Mouse (Mus musculus) heart, embryonic 16.5 days (tissue): ENCODE results near the gene Boll. TPM values are rescaled to one million over a fixed set of nuclear protein-coding genes. Genes with fewer than 3 reads are reported as not detected.

ENCODE experiments used
- ATAC-seq: fragments of 200-750 bp; cut with Nextera tagmentation; replicated peaks from 2 replicates; pipeline ENCODE4 v1.8.0; 2017; ENCODE audit warnings: moderate number of reproducible peaks; ENCODE audit not compliant: insufficient read depth, low FRiP score; ENCODE audit errors: extremely low read depth
- H3K27ac ChIP-seq: fragments of 300-500 bp; sonication (generic); 2 replicates; pipeline ENCODE4 v1.5.1; 2014; ENCODE audit warnings: mild to moderate bottlenecking, low read length, control low read depth, moderate library complexity
- H3K27me3 ChIP-seq: fragments of 300-500 bp; sonication (generic); 2 replicates; pipeline ENCODE4 v1.6.1; 2014; ENCODE audit warnings: low read length, mixed read lengths; ENCODE audit not compliant: control insufficient read depth, insufficient read depth
- H3K36me3 ChIP-seq: fragments of 300-500 bp; sonication (generic); 2 replicates; pipeline ENCODE4 v1.6.1; 2014; ENCODE audit not compliant: control insufficient read depth, insufficient read depth
- H3K4me1 ChIP-seq: fragments of 300-500 bp; sonication (generic); 2 replicates; pipeline ENCODE4 v1.6.1; 2014; ENCODE audit warnings: low read length, mixed read lengths; ENCODE audit not compliant: control insufficient read depth, insufficient read depth
- H3K4me2 ChIP-seq: fragments of 300-500 bp; sonication (generic); 2 replicates; pipeline ENCODE4 v1.6.1; 2014; ENCODE audit warnings: low read depth, mild to moderate bottlenecking, control low read depth, low read length
- H3K4me3 ChIP-seq: fragments of 300-500 bp; sonication (generic); 2 replicates; pipeline ENCODE4 v1.5.1; 2014; ENCODE audit warnings: mild to moderate bottlenecking, control low read depth, low read length
- H3K9ac ChIP-seq: fragments of 300-500 bp; sonication (generic); 2 replicates; pipeline ENCODE4 v1.6.1; 2014; ENCODE audit warnings: low read length, control low read depth
- H3K9me3 ChIP-seq: fragments of 300-500 bp; sonication (generic); replicated peaks from 2 replicates; pipeline ENCODE4 v1.6.1; 2016; ENCODE audit warnings: low read length; ENCODE audit not compliant: control insufficient read depth
- WGBS: fragments of 180-500 bp; shearing (Covaris S2); extraction: QIAGEN DNeasy Blood & Tissue Kit; methylation state at CpG from one replicate; pipeline ENCODE4 v1.1.7; 2014; 5-methylcytosine and 5-hydroxymethylcytosine counted together
- polyA plus RNA-seq: library from polyadenylated mRNA; unstranded; fragments of >200 nt; fragmentation: Nextera tagmentation; extraction: Ambion mirVana; gene quantifications from 2 replicates; pipeline ENCODE4 v1.2.1, GENCODE M21; 2015

Boll gene
- polyA plus RNA-seq, 1 experiment from 2014 or later, result 0.21 TPM

GRCm38 (mm10) chr1:55279081-55279480 lies 84.2 kb downstream of the Boll start:
- 72% methylated on average over 9 of the region's 9 CpGs for WGBS
- no peaks in the 10 kb centered on the region for H3K4me1 ChIP-seq
- H3K9ac ChIP-seq, result no peak overlapping the region
- H3K27ac ChIP-seq, result no peak overlapping the region
- no peaks in the 10 kb centered on the region for H3K27me3 ChIP-seq
- no peaks in the 10 kb centered on the region for H3K9me3 ChIP-seq
- H3K36me3 ChIP-seq, result no peaks in the 10 kb centered on the region
- no peak for ATAC-seq
- no peak overlapping the region for H3K4me3 ChIP-seq
- no peak overlapping the region for H3K4me2 ChIP-seq

- H3K4me2 ChIP-seq, result no peak overlapping the region
- no peaks in the 10 kb centered on the region for H3K27me3 ChIP-seq
- no peak for ATAC-seq
- no peak overlapping the region for H3K9ac ChIP-seq
- no peaks in the 10 kb centered on the region for H3K9me3 ChIP-seq
- no peak overlapping the region for H3K4me3 ChIP-seq
- 59% methylated on average over 2 of the region's 2 CpGs for WGBS
- H3K27ac ChIP-seq, result no peak overlapping the region
- H3K4me1 ChIP-seq, result no peaks in the 10 kb centered on the region
- H3K36me3 ChIP-seq, result no peaks in the 10 kb centered on the region
Observed at GRCm38 (mm10) chr1:55265447-55265846, 97.8 kb downstream of the Boll start.

- no peaks in the 10 kb centered on the region for H3K4me1 ChIP-seq
- ATAC-seq, result no peak
- 10% methylated on average over 2 of the region's 2 CpGs for WGBS
Observed at GRCm38 (mm10) chr1:55264385-55264784, 98.9 kb downstream of the Boll start.

DNA sequence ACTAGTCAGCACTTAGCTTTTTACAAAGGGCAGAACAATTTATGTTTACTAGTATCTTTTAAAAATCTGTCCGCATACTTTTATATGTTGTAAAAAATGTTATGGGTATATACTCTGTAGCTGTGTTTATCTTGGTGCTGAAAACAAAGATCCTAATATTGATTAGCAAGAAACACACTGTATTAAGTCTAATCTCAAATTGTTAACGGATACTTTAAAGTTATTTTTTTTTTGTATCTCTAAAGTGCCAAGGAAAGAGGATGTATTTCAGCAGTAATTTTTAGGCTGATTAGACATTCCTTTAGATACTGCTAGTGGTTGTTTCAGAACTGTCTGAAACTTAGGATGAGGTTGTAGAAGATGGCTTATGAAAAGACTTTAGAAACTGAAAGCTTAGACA lies 116.9 kb downstream of the Boll start:
- Histone ChIP-seq H3K9ac (no peak overlapping the region), H3K27ac (no peak overlapping the region), H3K36me3 (0 out of 2 replicates have a peak, but pooled peaks cover 2% of the 10 kb centered on the region), H3K4me2 (no peak overlapping the region), H3K9me3 (no peaks in the 10 kb centered on the region), H3K27me3 (no peaks in the 10 kb centered on the region), H3K4me1 (no peaks in the 10 kb centered on the region), H3K4me3 (no peak overlapping the region)
- ATAC-seq, result no peak
- WGBS, result 83% methylated on average over 2 of the region's 2 CpGs

More at GRCm38 (mm10) chr1:55264385-55264784, 98.9 kb downstream of the Boll start:
- Histone ChIP-seq H3K36me3 (no peaks in the 10 kb centered on the region), H3K4me3 (no peak overlapping the region), H3K27me3 (no peaks in the 10 kb centered on the region), H3K9me3 (no peaks in the 10 kb centered on the region), H3K4me2 (no peak overlapping the region), H3K9ac (no peak overlapping the region), H3K27ac (no peak overlapping the region)

DNA sequence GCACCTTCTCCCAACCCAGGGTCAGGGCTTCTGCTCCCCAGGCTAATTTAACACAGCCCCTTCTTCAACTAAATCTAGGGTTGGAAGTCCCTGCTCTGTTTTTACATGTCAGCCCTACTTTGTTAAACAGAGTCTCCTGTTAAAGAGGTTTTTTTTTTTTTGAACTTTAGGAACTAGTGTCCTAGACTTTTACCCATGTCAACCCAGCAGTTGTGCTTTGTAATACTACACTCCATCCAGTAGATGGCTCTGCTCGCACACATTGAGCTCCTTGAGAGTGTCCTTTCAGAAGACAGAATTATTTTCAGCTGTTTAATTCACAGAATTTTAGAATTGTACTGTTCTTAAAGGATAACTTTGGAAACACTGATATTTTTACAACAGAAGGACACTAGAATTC lies 124.0 kb downstream of the Boll start:
- Histone ChIP-seq H3K36me3 (0 out of 2 replicates have a peak, but pooled peaks cover 2% of the 10 kb centered on the region), H3K4me1 (peaks cover 22% of the 10 kb centered on the region), H3K9me3 (no peaks in the 10 kb centered on the region), H3K9ac (peak overlapping the region; percentile 21; the same call in 1 of the 2 replicates), H3K4me2 (peak overlapping the region; percentile 99), H3K4me3 (peak overlapping the region; percentile 92), H3K27ac (no peak overlapping the region), H3K27me3 (no peaks in the 10 kb centered on the region)
- WGBS, result 0% methylated on average over 1 of the region's 1 CpGs
- no peak for ATAC-seq

GRCm38 (mm10) chr1:55238496-55238895 lies 124.8 kb downstream of the Boll start:
- Histone ChIP-seq H3K27ac (no peak overlapping the region), H3K4me2 (peak overlapping the region; percentile 99), H3K4me3 (peak overlapping the region; percentile 92), H3K4me1 (peaks cover 22% of the 10 kb centered on the region), H3K9ac (peak overlapping the region; percentile 82), H3K27me3 (no peaks in the 10 kb centered on the region), H3K9me3 (no peaks in the 10 kb centered on the region), H3K36me3 (0 out of 2 replicates have a peak, but pooled peaks cover 2% of the 10 kb centered on the region)
- WGBS, result 36% methylated on average over 13 of the region's 13 CpGs
- no peak for ATAC-seq

GRCm38 (mm10) chr1:55237643-55238161 lies 125.6 kb downstream of the Boll start:
- Histone ChIP-seq H3K4me2 (peak overlapping the region; percentile 99), H3K9me3 (no peaks in the 10 kb centered on the region), H3K27me3 (no peaks in the 10 kb centered on the region), H3K9ac (peak overlapping the region; percentile 82), H3K4me3 (peak overlapping the region; percentile 92), H3K27ac (peak overlapping the region; percentile 65), H3K4me1 (peaks cover 22% of the 10 kb centered on the region), H3K36me3 (0 out of 2 replicates have a peak, but pooled peaks cover 2% of the 10 kb centered on the region)
- WGBS, result under 1% methylated on average over 23 of the region's 23 CpGs
- ATAC-seq, result peak; percentile 34

- Histone ChIP-seq H3K4me2 (peak within 1 kb of the TSS; percentile 99), H3K4me3 (peak within 1 kb of the TSS; percentile 92), H3K4me1 (peaks cover 22% of the 10 kb centered on the region), H3K27ac (peak within 1 kb of the TSS; percentile 65), H3K9me3 (no peaks in the 10 kb centered on the region), H3K9ac (peak within 1 kb of the TSS; percentile 82), H3K27me3 (no peaks in the 10 kb centered on the region), H3K36me3 (no peaks in the 10 kb centered on the region)
- under 1% methylated on average over 82 of the region's 82 CpGs for WGBS
- peak; percentile 99 for ATAC-seq
Observed at GRCm38 (mm10) chr1:55236890-55237642, 126.2 kb downstream of the Boll start, which contains the start of gene Mars2. Mars2 (plus strand) TSS chr1:55237177.

DNA sequence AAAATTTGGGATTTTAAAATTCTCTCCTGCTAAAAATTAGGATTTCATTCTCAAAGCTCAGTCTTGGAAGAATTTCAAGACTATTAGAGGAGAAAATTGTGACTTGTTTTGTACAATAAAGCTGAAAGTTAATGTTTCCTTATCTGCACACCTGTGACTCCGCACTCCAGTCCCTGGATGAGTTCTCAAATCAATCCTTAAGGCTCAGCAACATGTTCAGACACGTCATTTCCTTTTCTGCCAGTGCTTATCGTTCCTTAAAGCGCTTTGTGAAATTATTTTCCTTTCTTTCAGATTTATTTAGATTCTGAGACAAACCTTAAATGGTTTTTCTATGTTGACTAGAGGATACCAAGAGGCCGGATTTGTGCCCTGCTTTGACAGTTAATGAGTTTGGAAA lies 126.8 kb downstream of the Boll start:
- peaks cover 22% of the 10 kb centered on the region for H3K4me1 ChIP-seq
- no peaks in the 10 kb centered on the region for H3K9me3 ChIP-seq
- peak overlapping the region; percentile 99 for H3K4me2 ChIP-seq
- no peaks in the 10 kb centered on the region for H3K27me3 ChIP-seq
- no peak for ATAC-seq
- H3K9ac ChIP-seq, result peak overlapping the region; percentile 45
- peak overlapping the region; percentile 92 for H3K4me3 ChIP-seq
- no peak overlapping the region for H3K27ac ChIP-seq
- WGBS, result 32% methylated on average over 5 of the region's 5 CpGs
- no peaks in the 10 kb centered on the region for H3K36me3 ChIP-seq
